Mouse (Mus musculus) hindbrain, embryonic 15.5 days (tissue): ENCODE data around the gene Rph3al. TPM values are rescaled to one million over a fixed set of nuclear protein-coding genes. Genes with fewer than 3 reads are reported as not detected.

Experiments
- ATAC-seq: fragments of 200-750 bp; cut with Nextera tagmentation; 2 replicates; pipeline ENCODE4 v1.8.0; 2017; ENCODE audit warnings: low read depth, moderate number of reproducible peaks, moderate TSS enrichment; ENCODE audit not compliant: low FRiP score
- H3K27ac ChIP-seq: fragments of 300-500 bp; sonication (generic); replicated peaks from 2 replicates; pipeline ENCODE4 v1.5.1; 2015; ENCODE audit warnings: mild to moderate bottlenecking, inconsistent platforms
- H3K27me3 ChIP-seq: fragments of 300-500 bp; sonication (generic); 2 replicates; pipeline ENCODE4 v1.6.1; 2015; ENCODE audit warnings: control low read depth, inconsistent platforms
- H3K36me3 ChIP-seq: fragments of 300-500 bp; sonication (generic); 2 replicates; pipeline ENCODE4 v1.6.1; 2015; ENCODE audit warnings: control low read depth, inconsistent platforms
- H3K4me1 ChIP-seq: fragments of 300-500 bp; sonication (generic); replicated peaks from 2 replicates; pipeline ENCODE4 v1.6.1; 2015; ENCODE audit warnings: control low read depth, inconsistent platforms
- H3K4me2 ChIP-seq: fragments of 300-500 bp; sonication (generic); 2 replicates; pipeline ENCODE4 v1.6.1; 2015; ENCODE audit warnings: moderate library complexity, mild to moderate bottlenecking, inconsistent platforms
- H3K4me3 ChIP-seq: fragments of 300-500 bp; sonication (generic); 2 replicates; pipeline ENCODE4 v1.5.1; 2015; ENCODE audit warnings: mild to moderate bottlenecking, inconsistent platforms
- H3K9ac ChIP-seq: fragments of 300-500 bp; sonication (generic); 2 replicates; pipeline ENCODE4 v1.6.1; 2015; ENCODE audit warnings: inconsistent platforms
- H3K9me3 ChIP-seq: fragments of 300-500 bp; sonication (generic); 2 replicates; pipeline ENCODE4 v1.6.1; 2016; ENCODE audit warnings: control low read depth, inconsistent platforms
- WGBS: fragments of 180-500 bp; shearing (Covaris S2); methylation state at CpG from one replicate; pipeline ENCODE4 v1.1.7; 2015; 5-methylcytosine and 5-hydroxymethylcytosine counted together
- polyA plus RNA-seq: library from polyadenylated mRNA; unstranded; fragments of >200 nt; fragmentation: Nextera tagmentation; extraction: Ambion mirVana; gene quantifications from 2 replicates; pipeline ENCODE4 v1.2.1, GENCODE M21; 2015

Gene Rph3al
- polyA plus RNA-seq, 1 experiment from 2014 or later: 3.1 TPM

GRCm38 (mm10) chr11:75966401-75967372, 28.5 kb upstream of the Rph3al start:
- peak; percentile 52 for ATAC-seq
- peak overlapping the region; percentile 39 for H3K27ac ChIP-seq
- H3K36me3 ChIP-seq: no peaks in the 10 kb centered on the region
- WGBS: under 1% methylated on average over 88 of the region's 90 CpGs
- peak overlapping the region; percentile 99 for H3K4me2 ChIP-seq
- peak overlapping the region; percentile 62 for H3K4me3 ChIP-seq
- H3K4me1 ChIP-seq: peaks cover 42% of the 10 kb centered on the region
- peaks cover 12% of the 10 kb centered on the region; the same call in 1 of the 2 replicates for H3K27me3 ChIP-seq
- no peaks in the 10 kb centered on the region for H3K9me3 ChIP-seq
- peak overlapping the region; percentile 61 for H3K9ac ChIP-seq

GRCm38 (mm10) chr11:75965674-75966400, 27.6 kb upstream of the Rph3al start:
- no peaks in the 10 kb centered on the region for H3K9me3 ChIP-seq
- H3K4me2 ChIP-seq: peak overlapping the region; percentile 99
- ATAC-seq: no peak
- 6% methylated on average over 26 of the region's 28 CpGs for WGBS
- H3K27ac ChIP-seq: no peak overlapping the region
- no peaks in the 10 kb centered on the region for H3K36me3 ChIP-seq
- H3K4me1 ChIP-seq: peaks cover 42% of the 10 kb centered on the region
- peaks cover 12% of the 10 kb centered on the region; the same call in 1 of the 2 replicates for H3K27me3 ChIP-seq
- H3K9ac ChIP-seq: peak overlapping the region; percentile 18; the same call in 1 of the 2 replicates
- H3K4me3 ChIP-seq: peak overlapping the region; percentile 62

GRCm38 (mm10) chr11:75964476-75964730, 26.2 kb upstream of the Rph3al start:
- ATAC-seq: no peak
- Histone ChIP-seq H3K36me3 (no peaks in the 10 kb centered on the region), H3K4me2 (no peak overlapping the region), H3K27me3 (peaks cover 12% of the 10 kb centered on the region; the same call in 1 of the 2 replicates), H3K4me3 (no peak overlapping the region), H3K4me1 (peaks cover 42% of the 10 kb centered on the region), H3K9ac (no peak overlapping the region), H3K9me3 (no peaks in the 10 kb centered on the region), H3K27ac (no peak overlapping the region)
- 26% methylated on average over 4 of the region's 4 CpGs for WGBS

GRCm38 (mm10) chr11:75963730-75964475, 25.7 kb upstream of the Rph3al start:
- H3K4me1 ChIP-seq: peaks cover 42% of the 10 kb centered on the region
- no peaks in the 10 kb centered on the region for H3K36me3 ChIP-seq
- peak overlapping the region; percentile 49 for H3K27ac ChIP-seq

GRCm38 (mm10) chr11:75961782-75962181, 23.6 kb upstream of the Rph3al start:
- Histone ChIP-seq H3K9ac (no peak overlapping the region), H3K4me3 (no peak overlapping the region), H3K27me3 (0 out of 2 replicates have a peak, but pooled peaks cover 12% of the 10 kb centered on the region), H3K27ac (no peak overlapping the region), H3K9me3 (no peaks in the 10 kb centered on the region), H3K4me2 (no peak overlapping the region), H3K36me3 (no peaks in the 10 kb centered on the region), H3K4me1 (peaks cover 34% of the 10 kb centered on the region)
- ATAC-seq: no peak
- WGBS: 81% methylated on average over 7 of the region's 7 CpGs

More at GRCm38 (mm10) chr11:75963730-75964475, 25.7 kb upstream of the Rph3al start:
- peak; percentile 47; the same call in 1 of the 2 replicates for ATAC-seq
- no peak overlapping the region for H3K4me3 ChIP-seq
- H3K9me3 ChIP-seq: no peaks in the 10 kb centered on the region
- H3K27me3 ChIP-seq: peaks cover 12% of the 10 kb centered on the region; the same call in 1 of the 2 replicates
- no peak overlapping the region for H3K9ac ChIP-seq
- WGBS: 10% methylated on average over 11 of the region's 11 CpGs
- peak overlapping the region; percentile 3; the same call in 1 of the 2 replicates for H3K4me2 ChIP-seq

GRCm38 (mm10) chr11:75957124-75957832, 19.0 kb upstream of the Rph3al start:
- Histone ChIP-seq H3K9me3 (no peaks in the 10 kb centered on the region), H3K4me1 (no peaks in the 10 kb centered on the region), H3K9ac (no peak overlapping the region), H3K27me3 (no peaks in the 10 kb centered on the region), H3K27ac (no peak overlapping the region), H3K36me3 (no peaks in the 10 kb centered on the region), H3K4me2 (no peak overlapping the region), H3K4me3 (no peak overlapping the region)
- no peak for ATAC-seq
- WGBS: 87% methylated on average over 17 of the region's 17 CpGs

GRCm38 (mm10) chr11:75956651-75957050, 18.4 kb upstream of the Rph3al start:
- Histone ChIP-seq H3K27me3 (no peaks in the 10 kb centered on the region), H3K4me1 (no peaks in the 10 kb centered on the region), H3K9ac (no peak overlapping the region), H3K36me3 (no peaks in the 10 kb centered on the region), H3K9me3 (no peaks in the 10 kb centered on the region), H3K27ac (no peak overlapping the region), H3K4me2 (no peak overlapping the region), H3K4me3 (no peak overlapping the region)
- 68% methylated on average over 8 of the region's 8 CpGs for WGBS
- no peak for ATAC-seq

GRCm38 (mm10) chr11:75954896-75955295, 16.7 kb upstream of the Rph3al start:
- H3K4me1 ChIP-seq: no peaks in the 10 kb centered on the region
- ATAC-seq: no peak
- H3K36me3 ChIP-seq: no peaks in the 10 kb centered on the region
- no peak overlapping the region for H3K4me2 ChIP-seq
- H3K27ac ChIP-seq: no peak overlapping the region
- 86% methylated on average over 9 of the region's 9 CpGs for WGBS
- no peak overlapping the region for H3K4me3 ChIP-seq
- H3K9me3 ChIP-seq: no peaks in the 10 kb centered on the region
- no peak overlapping the region for H3K9ac ChIP-seq
- H3K27me3 ChIP-seq: no peaks in the 10 kb centered on the region

- no peak overlapping the region for H3K4me2 ChIP-seq
- H3K9ac ChIP-seq: no peak overlapping the region
- H3K4me1 ChIP-seq: peaks cover 9% of the 10 kb centered on the region
- 88% methylated on average over 5 of the region's 5 CpGs for whole genome bisulfite sequencing
- no peaks in the 10 kb centered on the region for H3K27me3 ChIP-seq
- H3K9me3 ChIP-seq: no peaks in the 10 kb centered on the region
- H3K36me3 ChIP-seq: no peaks in the 10 kb centered on the region
- no peak overlapping the region for H3K4me3 ChIP-seq
- no peak overlapping the region for H3K27ac ChIP-seq
- no peak for ATAC-seq
Observed at GRCm38 (mm10) chr11:75951895-75952294, 13.7 kb upstream of the Rph3al start.

GRCm38 (mm10) chr11:75950459-75950858, 12.2 kb upstream of the Rph3al start:
- Histone ChIP-seq H3K36me3 (no peaks in the 10 kb centered on the region), H3K4me1 (peaks cover 23% of the 10 kb centered on the region), H3K27me3 (no peaks in the 10 kb centered on the region), H3K9me3 (no peaks in the 10 kb centered on the region), H3K4me3 (no peak overlapping the region), H3K27ac (no peak overlapping the region), H3K9ac (no peak overlapping the region), H3K4me2 (no peak overlapping the region)
- ATAC-seq: no peak
- WGBS: 55% methylated on average over 3 of the region's 3 CpGs

GRCm38 (mm10) chr11:75948789-75949188, 10.6 kb upstream of the Rph3al start:
- ATAC-seq: no peak
- peaks cover 23% of the 10 kb centered on the region for H3K4me1 ChIP-seq
- 48% methylated on average over 3 of the region's 3 CpGs for WGBS
- no peaks in the 10 kb centered on the region for H3K27me3 ChIP-seq
- H3K4me3 ChIP-seq: no peak overlapping the region
- H3K9me3 ChIP-seq: no peaks in the 10 kb centered on the region
- no peaks in the 10 kb centered on the region for H3K36me3 ChIP-seq
- no peak overlapping the region for H3K4me2 ChIP-seq
- H3K9ac ChIP-seq: no peak overlapping the region
- H3K27ac ChIP-seq: no peak overlapping the region
